Mouse (Mus musculus): ENCODE measurements around the gene Tmem53. TPM values are rescaled to one million over a fixed set of nuclear protein-coding genes. Genes with fewer than 3 reads are reported as not detected.

Gene Tmem53
- total RNA-seq, 2 experiments from 2014 or later = 4.6 to 5.2 TPM

GRCm38 (mm10) chr4:117307270-117307669 is 55.5 kb downstream of the Tmem53 start:
- intact Hi-C loops (cut with DNase I) = no loop called here
- DNase-seq = no peak

GRCm38 (mm10) chr4:117309427-117309826 is 57.7 kb downstream of the Tmem53 start:
- intact Hi-C loops (cut with DNase I) = no loop called here
- no peak for DNase-seq

GRCm38 (mm10) chr4:117311891-117312290 is 60.1 kb downstream of the Tmem53 start:
- intact Hi-C loops (cut with DNase I) = no loop called here
- no peak for DNase-seq

GRCm38 (mm10) chr4:117312416-117313084 is 60.8 kb downstream of the Tmem53 start:
- no peak for DNase-seq
- intact Hi-C loops (cut with DNase I) = no loop called here

GRCm38 (mm10) chr4:117313085-117313424 is 61.3 kb downstream of the Tmem53 start:
- DNase-seq = peak; percentile 38
- intact Hi-C loops (cut with DNase I) = no loop called here

GRCm38 (mm10) chr4:117314849-117315500 is 63.2 kb downstream of the Tmem53 start:
- DNase-seq = no peak
- intact Hi-C loops (cut with DNase I) = no loop called here

GRCm38 (mm10) chr4:117316800-117317199 is 65.0 kb downstream of the Tmem53 start:
- intact Hi-C loops (cut with DNase I) = no loop called here
- no peak for DNase-seq

- intact Hi-C loops (cut with DNase I) = no loop called here
- peak; percentile 18 for DNase-seq
Measured at GRCm38 (mm10) chr4:117317701-117318190, 66.0 kb downstream of the Tmem53 start.

Other genes starting within 250 kb of the Tmem53 start
- gene Eif2b3, start 232.5 kb upstream of the Tmem53 start, total RNA-seq (2021) = 10 to 100 TPM; 27.0 to 30.2 TPM
- 1 to 10 TPM; 5.8 to 6.5 TPM for gene Ptch2, start 155.9 kb upstream of the Tmem53 start, total RNA-seq (2021)
- 1 to 10 TPM; 8.0 to 8.4 TPM for gene Btbd19, start 126.2 kb upstream of the Tmem53 start, total RNA-seq (2021)
- gene Tctex1d4, start 125.2 kb upstream of the Tmem53 start, total RNA-seq (2021) = under 1 TPM; 0.52 to 0.58 TPM
- 10 to 100 TPM; 19.4 to 21.4 TPM for gene Plk3, start 118.0 kb upstream of the Tmem53 start, total RNA-seq (2021)
- 100 to 1,000 TPM; 774 to 852 TPM for gene Rps8, start 95.7 kb upstream of the Tmem53 start, total RNA-seq (2021)
- gene Kif2c, start 69.3 kb upstream of the Tmem53 start, total RNA-seq (2021) = 1 to 10 TPM; 4.0 to 5.0 TPM
- gene Armh1, start 174 bp downstream of the Tmem53 start, total RNA-seq (2021) = 1 to 10 TPM; 1.3 to 1.4 TPM
- gene Rnf220, start 245.1 kb downstream of the Tmem53 start, total RNA-seq (2021) = 100 to 1,000 TPM; 140 to 143 TPM